Mouse (Mus musculus): Measurements from ENCODE around the gene Syt1. TPM values are rescaled to one million over a fixed set of nuclear protein-coding genes. Genes with fewer than 3 reads are reported as not detected.

The Syt1 gene
- total RNA-seq, 2 experiments from 2014 or later: 1,179 to 1,188 TPM

DNA sequence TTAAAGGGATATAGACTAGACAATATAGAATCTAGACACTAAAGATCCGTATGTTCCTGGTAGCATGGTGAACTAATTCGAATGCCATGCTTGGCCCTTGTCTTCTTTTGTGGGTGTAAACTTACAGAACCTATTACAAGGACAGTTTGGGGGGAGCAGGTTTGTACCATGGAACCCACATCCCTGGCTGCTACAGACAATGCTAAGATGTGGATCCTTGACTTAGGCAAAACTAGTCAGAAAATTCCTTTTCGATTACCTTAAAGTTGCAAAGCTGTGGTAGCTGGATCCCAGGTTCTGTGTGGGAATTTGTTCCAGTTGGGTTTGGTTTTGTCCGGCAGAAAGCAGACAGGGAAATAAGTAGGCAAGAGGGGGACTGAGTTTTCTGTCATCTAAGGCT lies 560.4 kb downstream of the Syt1 start:
- DNase-seq (ENCODE audit: extremely low spot score in 1 of 2, low spot score in 2 of 2): no peak
- intact Hi-C loops (cut with DNase I): loop anchor here (5.0 to 10.0 kb wide), 8 partner anchors 204 to 1254 kb away; no protein-coding TSS in a partner anchor
- TF ChIP-seq CTCF (IDR thresholded peaks at IDR 0.05): no peak
- H3K4me3 ChIP-seq: no peak overlapping the region
- H3K27ac ChIP-seq: no peak overlapping the region

DNA sequence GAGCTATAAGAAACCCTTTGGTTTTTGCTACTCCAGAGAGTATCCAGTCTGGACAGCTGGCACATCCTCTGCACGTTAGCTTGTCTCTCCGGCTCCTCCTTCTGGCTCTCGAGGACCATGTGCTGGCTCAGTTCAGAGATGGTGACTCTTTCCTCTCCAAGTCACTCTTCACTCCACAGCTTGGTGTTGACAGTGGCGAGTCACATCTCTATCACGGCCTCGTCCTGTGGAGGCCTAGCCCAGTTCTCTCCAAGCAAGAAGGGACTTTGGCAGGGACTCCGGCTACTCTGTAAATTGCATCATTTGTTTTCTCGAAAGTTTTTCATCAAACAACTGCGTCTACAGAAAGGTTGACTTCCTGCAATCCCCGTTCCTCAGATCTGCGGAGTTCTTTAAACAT lies 562.4 kb downstream of the Syt1 start:
- H3K27ac ChIP-seq: no peak overlapping the region
- TF ChIP-seq CTCF (IDR thresholded peaks at IDR 0.05): no peak
- H3K4me3 ChIP-seq: no peak overlapping the region
- no peak for DNase-seq (ENCODE audit: extremely low spot score in 1 of 2, low spot score in 2 of 2)
- intact Hi-C loops (cut with DNase I): loop anchor here (10.0 kb wide), 2 partner anchors 114 to 514 kb away; partner anchors contain the start of gene Pawr

Measured in left cerebral cortex, adult 2 months (tissue).